Mouse (Mus musculus) heart, adult 2 months (tissue): ENCODE data around the gene Aldh1b1.

Experiments
- CTCF ChIP-seq: fragments of 200-600 bp; IDR thresholded peaks from 2 replicates; pipeline ENCODE4 v1.8.1; 2022; ENCODE audit warnings: antibody characterized with exemption, mild to moderate bottlenecking, moderate library complexity
- POLR2A ChIP-seq: fragments of 200-500 bp; IDR thresholded peaks from 2 replicates; pipeline ENCODE4 v1.6.1; 2011; ENCODE audit warnings: mild to moderate bottlenecking, low read depth, low read length, control low read depth; ENCODE audit not compliant: insufficient read depth

DNA sequence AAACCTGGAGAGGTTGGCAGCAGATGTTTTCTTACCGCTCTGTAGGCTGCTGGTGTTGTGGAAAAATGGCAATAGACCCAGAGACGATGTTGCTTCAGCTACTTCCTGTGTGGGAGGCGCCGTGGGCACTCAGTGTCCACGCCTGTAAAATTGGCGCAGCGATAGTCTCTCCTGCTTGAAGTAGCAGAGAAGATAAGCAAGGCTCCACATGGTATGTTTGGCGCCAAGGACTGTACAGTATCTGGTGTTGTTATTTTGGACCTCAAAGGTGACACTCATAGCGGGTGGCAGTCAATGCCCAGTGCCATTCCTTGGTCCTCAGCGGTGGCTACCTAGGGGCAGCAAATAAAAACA is 34.7 kb upstream of the Aldh1b1 start:
- TF ChIP-seq CTCF (no peak), POLR2A (no peak)
